Mouse (Mus musculus): ENCODE measurements around the gene Esr2.
"Not testable (repeated sequence)": the region's sequence is repeated elsewhere in the genome, so short reads cannot be mapped to it uniquely, and the experiment has no call there.

Gene Esr2

GRCm38 (mm10) chr12:76152389-76152788 lies 24.7 kb downstream of the Esr2 start:
- DNase-seq (ENCODE audit: low spot score in 2 of 2) = not testable (repeated sequence)

GRCm38 (mm10) chr12:76136701-76137100 lies 40.4 kb downstream of the Esr2 start:
- no peak for DNase-seq (ENCODE audit: low spot score in 2 of 2)

GRCm38 (mm10) chr12:76133081-76133480 lies 44.0 kb downstream of the Esr2 start:
- not testable (repeated sequence) for DNase-seq (ENCODE audit: low spot score in 2 of 2)

- no peak for DNase-seq (ENCODE audit: low spot score in 2 of 2)
Observed at GRCm38 (mm10) chr12:76132591-76132990, 44.5 kb downstream of the Esr2 start.

GRCm38 (mm10) chr12:76130891-76131290 lies 46.2 kb downstream of the Esr2 start:
- no peak for DNase-seq (ENCODE audit: low spot score in 2 of 2)

- DNase-seq (ENCODE audit: low spot score in 2 of 2) = no peak
Observed at GRCm38 (mm10) chr12:76130281-76130680, 46.8 kb downstream of the Esr2 start.

- no peak for DNase-seq (ENCODE audit: low spot score in 2 of 2)
Observed at GRCm38 (mm10) chr12:76128831-76129230, 48.2 kb downstream of the Esr2 start.

GRCm38 (mm10) chr12:76128306-76128705 lies 48.8 kb downstream of the Esr2 start:
- no peak for DNase-seq (ENCODE audit: low spot score in 2 of 2)

- DNase-seq (ENCODE audit: low spot score in 2 of 2) = no peak
Observed at GRCm38 (mm10) chr12:76123223-76123622, 53.8 kb downstream of the Esr2 start.

- DNase-seq (ENCODE audit: low spot score in 2 of 2) = no peak
Observed at GRCm38 (mm10) chr12:76117632-76118153, 59.4 kb downstream of the Esr2 start.

- no peak for DNase-seq (ENCODE audit: low spot score in 2 of 2)
Observed at GRCm38 (mm10) chr12:76116577-76116976, 60.5 kb downstream of the Esr2 start.

- DNase-seq (ENCODE audit: low spot score in 2 of 2) = no peak
Observed at GRCm38 (mm10) chr12:76111046-76111445, 66.0 kb downstream of the Esr2 start.

GRCm38 (mm10) chr12:76109646-76110405 lies 67.2 kb downstream of the Esr2 start:
- no peak for DNase-seq (ENCODE audit: low spot score in 2 of 2)

- no peak for DNase-seq (ENCODE audit: low spot score in 2 of 2)
Observed at GRCm38 (mm10) chr12:76104596-76105351, 72.3 kb downstream of the Esr2 start.

GRCm38 (mm10) chr12:76102621-76103020 lies 74.4 kb downstream of the Esr2 start:
- peak; percentile 41 to 51 for DNase-seq (ENCODE audit: low spot score in 2 of 2)

GRCm38 (mm10) chr12:76095117-76096035 lies 81.7 kb downstream of the Esr2 start:
- peak; percentile 23 to 38 for DNase-seq (ENCODE audit: low spot score in 2 of 2)

- no peak for DNase-seq (ENCODE audit: low spot score in 2 of 2)
Observed at GRCm38 (mm10) chr12:76093613-76094588, 83.2 kb downstream of the Esr2 start.

- DNase-seq (ENCODE audit: low spot score in 2 of 2) = no peak
Observed at GRCm38 (mm10) chr12:76092789-76093466, 84.1 kb downstream of the Esr2 start.

GRCm38 (mm10) chr12:76087025-76087424 lies 90.0 kb downstream of the Esr2 start:
- DNase-seq (ENCODE audit: low spot score in 2 of 2) = no peak
